Mouse (Mus musculus) heart, postnatal 0 days (tissue): ENCODE data around the gene Sgo1. TPM values are rescaled to one million over a fixed set of nuclear protein-coding genes. Genes with fewer than 3 reads are reported as not detected.

Source experiments
- ATAC-seq: fragments of 200-750 bp; cut with Nextera tagmentation; 2 replicates; pipeline ENCODE4 v1.8.0; 2017; ENCODE audit warnings: low read depth, moderate number of reproducible peaks, moderate library complexity; ENCODE audit not compliant: insufficient read depth
- DNase-seq: peaks from one replicate; pipeline ENCODE4 v3.0.0-alpha.2; 2016; ENCODE audit warnings: low spot score
- H3K27ac ChIP-seq: fragments of 300-500 bp; sonication (generic); 2 replicates; pipeline ENCODE4 v1.5.1; 2014; ENCODE audit warnings: low read depth, mild to moderate bottlenecking
- H3K27me3 ChIP-seq: fragments of 300-500 bp; sonication (generic); 2 replicates; pipeline ENCODE4 v1.6.1; 2014; ENCODE audit warnings: low read length, mixed read lengths; ENCODE audit not compliant: control insufficient read depth, insufficient read depth
- H3K36me3 ChIP-seq: fragments of 300-500 bp; sonication (generic); replicated peaks from 2 replicates; pipeline ENCODE4 v1.6.1; 2014; ENCODE audit warnings: low read length, mixed read lengths; ENCODE audit not compliant: control insufficient read depth, insufficient read depth
- H3K4me1 ChIP-seq: fragments of 300-500 bp; sonication (generic); 2 replicates; pipeline ENCODE4 v1.6.1; 2014; ENCODE audit warnings: antibody characterized with exemption; ENCODE audit not compliant: control insufficient read depth, insufficient read depth
- H3K4me2 ChIP-seq: fragments of 300-500 bp; sonication (generic); 2 replicates; pipeline ENCODE4 v1.6.1; 2014; ENCODE audit warnings: low read depth, mild to moderate bottlenecking, low read length, moderate library complexity
- H3K4me3 ChIP-seq: fragments of 300-500 bp; sonication (generic); 2 replicates; pipeline ENCODE4 v1.5.1; 2014; ENCODE audit warnings: low read depth, low read length
- H3K9ac ChIP-seq: fragments of 300-500 bp; sonication (generic); replicated peaks from 2 replicates; pipeline ENCODE4 v1.6.1; 2014; ENCODE audit warnings: low read depth, low read length, mixed read lengths
- H3K9me3 ChIP-seq: fragments of 300-500 bp; sonication (generic); replicated peaks from 2 replicates; pipeline ENCODE4 v1.6.1; 2016; ENCODE audit warnings: low read length; ENCODE audit not compliant: control insufficient read depth
- CTCF ChIP-seq: IDR thresholded peaks from 2 replicates; pipeline ENCODE4 v1.5.1; 2016; ENCODE audit warnings: antibody characterized with exemption, control low read depth, low read depth
- EP300 ChIP-seq: IDR thresholded peaks from 2 replicates; pipeline ENCODE4 v1.6.1; 2016; ENCODE audit warnings: antibody characterized with exemption, low read depth
- WGBS: fragments of 180-500 bp; shearing (Covaris S2); extraction: QIAGEN DNeasy Blood & Tissue Kit; methylation state at CpG from one replicate; pipeline ENCODE4 v1.1.7; 2014; 5-methylcytosine and 5-hydroxymethylcytosine counted together
- polyA plus RNA-seq: library from polyadenylated mRNA; unstranded; fragments of >200 nt; fragmentation: Nextera tagmentation; extraction: Ambion mirVana; gene quantifications from 2 replicates; pipeline ENCODE4 v1.2.1, GENCODE M21; 2015
- total RNA-seq: library from RNA; depleted of rRNA; stranded (reverse); fragments of >200 nt; gene quantifications from 2 replicates; pipeline ENCODE4 v1.2.3, GENCODE M21; 2014; ENCODE audit warnings: low replicate concordance

Sgo1 gene
- total and polyA plus RNA-seq, 2 experiments from 2014 or later: 1.3 to 8.3 TPM

- peak; percentile 65 for TF ChIP-seq CTCF
- no peak for TF ChIP-seq EP300
- 65% methylated on average over 2 of the region's 2 CpGs for WGBS
- H3K4me2 ChIP-seq: no peak overlapping the region
- H3K27me3 ChIP-seq: no peaks in the 10 kb centered on the region
- H3K27ac ChIP-seq: no peak overlapping the region
- no peaks in the 10 kb centered on the region for H3K4me1 ChIP-seq
- H3K36me3 ChIP-seq: no peaks in the 10 kb centered on the region
- H3K9ac ChIP-seq: no peak overlapping the region
- H3K9me3 ChIP-seq: no peaks in the 10 kb centered on the region
- DNase-seq (peak; percentile 70), ATAC-seq (no peak)
- no peak overlapping the region for H3K4me3 ChIP-seq
Measured at GRCm38 (mm10) chr17:53694039-53694438, 4.9 kb upstream of the Sgo1 start.

DNA sequence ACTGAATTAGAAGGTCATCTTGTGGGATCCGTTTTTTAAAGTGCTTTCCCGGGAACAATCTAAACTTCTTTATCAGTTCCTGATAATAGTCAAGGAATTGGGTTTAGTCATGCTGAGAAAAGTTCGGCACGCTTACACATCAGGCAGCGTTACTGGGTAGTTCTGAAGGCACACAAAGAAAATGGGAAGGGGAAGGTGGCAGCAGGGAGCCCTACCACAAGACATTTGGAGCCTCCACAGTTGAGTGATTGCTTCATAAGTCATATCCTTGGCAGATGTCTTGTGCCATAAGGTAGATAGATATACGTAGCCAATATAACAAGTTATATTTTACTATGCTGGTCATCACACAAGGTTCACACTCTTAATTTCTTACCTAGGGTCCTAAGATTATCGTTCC lies 813 bp upstream of the Sgo1 start:
- Histone ChIP-seq H3K36me3 (peaks cover 12% of the 10 kb centered on the region; the same call in 1 of the 2 replicates), H3K27me3 (no peaks in the 10 kb centered on the region), H3K9me3 (no peaks in the 10 kb centered on the region), H3K9ac (peak overlapping the region; percentile 70), H3K4me3 (peak overlapping the region; percentile 75), H3K27ac (peak overlapping the region; percentile 97), H3K4me2 (peak overlapping the region; percentile 82), H3K4me1 (peaks cover 4% of the 10 kb centered on the region)
- DNase-seq: no peak
- TF ChIP-seq EP300 (no peak), CTCF (no peak)
- no peak for ATAC-seq
- WGBS: 18% methylated on average over 7 of the region's 7 CpGs

- no peak for ATAC-seq
- WGBS: 6% methylated on average over 1 of the region's 1 CpGs
Measured at GRCm38 (mm10) chr17:53688321-53688720, 812 bp downstream of the Sgo1 start.

GRCm38 (mm10) chr17:53678716-53679115 lies 10.4 kb downstream of the Sgo1 start:
- Histone ChIP-seq H3K4me1 (no peaks in the 10 kb centered on the region), H3K36me3 (peaks cover 34% of the 10 kb centered on the region), H3K4me3 (no peak overlapping the region), H3K4me2 (no peak overlapping the region), H3K27me3 (no peaks in the 10 kb centered on the region), H3K9ac (no peak overlapping the region), H3K27ac (no peak overlapping the region), H3K9me3 (no peaks in the 10 kb centered on the region)
- WGBS: 73% methylated on average over 8 of the region's 8 CpGs
- DNase-seq: no peak
- TF ChIP-seq CTCF (peak; percentile 39), EP300 (no peak)
- no peak for ATAC-seq

More at GRCm38 (mm10) chr17:53688321-53688720, 812 bp downstream of the Sgo1 start:
- TF ChIP-seq CTCF (no peak), EP300 (no peak)
- peaks cover 4% of the 10 kb centered on the region for H3K4me1 ChIP-seq
- H3K36me3 ChIP-seq: peaks cover 28% of the 10 kb centered on the region
- H3K4me3 ChIP-seq: peak overlapping the region; percentile 75
- H3K9ac ChIP-seq: no peak overlapping the region; the same call in 1 of the 2 replicates
- DNase-seq: no peak
- H3K9me3 ChIP-seq: no peaks in the 10 kb centered on the region
- H3K27ac ChIP-seq: no peak overlapping the region
- H3K27me3 ChIP-seq: no peaks in the 10 kb centered on the region
- peak overlapping the region; percentile 82 for H3K4me2 ChIP-seq

- Histone ChIP-seq H3K9me3 (no peaks in the 10 kb centered on the region), H3K4me3 (no peak overlapping the region), H3K4me2 (no peak overlapping the region), H3K27ac (no peak overlapping the region), H3K4me1 (no peaks in the 10 kb centered on the region), H3K36me3 (peaks cover 65% of the 10 kb centered on the region), H3K9ac (no peak overlapping the region), H3K27me3 (no peaks in the 10 kb centered on the region)
- TF ChIP-seq CTCF: no peak
- no peak for TF ChIP-seq EP300
- DNase-seq: no peak
- no peak for ATAC-seq
- 89% methylated on average over 8 of the region's 8 CpGs for WGBS
Measured at GRCm38 (mm10) chr17:53670453-53670852, 18.7 kb downstream of the Sgo1 start.

- Histone ChIP-seq H3K27ac (no peak overlapping the region), H3K9ac (no peak overlapping the region), H3K9me3 (no peaks in the 10 kb centered on the region), H3K4me3 (no peak overlapping the region), H3K27me3 (no peaks in the 10 kb centered on the region), H3K36me3 (peaks cover 83% of the 10 kb centered on the region), H3K4me2 (no peak overlapping the region), H3K4me1 (peaks cover 5% of the 10 kb centered on the region; the same call in 1 of the 2 replicates)
- DNase-seq (no peak), ATAC-seq (no peak)
- WGBS: 73% methylated on average over 2 of the region's 2 CpGs
- TF ChIP-seq CTCF (no peak), EP300 (no peak)
Measured at GRCm38 (mm10) chr17:53664703-53665382, 24.3 kb downstream of the Sgo1 start.
